Mouse (Mus musculus) embryonic fibroblast, embryonic 13.5 days (primary cell): ENCODE data around the gene Phgdh.

Experiments
- CTCF ChIP-seq: IDR thresholded peaks from 2 replicates; pipeline ENCODE4 v1.5.1; 2011; ENCODE audit warnings: mild to moderate bottlenecking, control low read depth, low read length, moderate library complexity, borderline replicate concordance; ENCODE audit not compliant: insufficient read depth
- POLR2A ChIP-seq: IDR thresholded peaks from 2 replicates; pipeline ENCODE4 v1.6.1; 2011; ENCODE audit warnings: low read depth, mild to moderate bottlenecking, control low read depth, low read length, moderate library complexity

DNA sequence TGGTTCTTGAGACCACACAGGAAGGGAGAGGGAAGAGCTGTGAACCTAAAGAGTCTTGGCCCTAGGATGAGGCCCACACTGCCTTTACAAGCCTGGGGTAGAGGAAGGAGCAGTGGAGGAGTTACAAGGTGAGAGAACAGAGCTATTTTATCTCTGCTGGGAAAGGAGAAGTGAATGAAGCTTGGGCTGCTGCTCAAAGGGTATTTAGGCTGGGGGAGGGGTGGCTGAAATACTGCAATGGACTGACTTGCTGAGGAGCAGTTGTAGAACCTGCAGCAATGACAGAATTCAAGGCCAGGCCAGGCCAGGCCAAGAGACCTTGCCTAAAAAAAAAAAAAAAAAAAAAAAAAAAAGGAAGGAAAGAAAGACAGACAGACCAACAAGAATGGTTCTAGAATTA lies 4.5 kb downstream of the Phgdh start:
- TF ChIP-seq CTCF, result no peak
- TF ChIP-seq POLR2A, result no peak
